Mouse (Mus musculus) layer of hippocampus, adult 18-20 months (tissue): ENCODE data around the gene Lrsam1. TPM values are rescaled to one million over a fixed set of nuclear protein-coding genes. Genes with fewer than 3 reads are reported as not detected.

ENCODE experiments used
- DNase-seq, 2 experiments: peaks; one replicate each; pipeline ENCODE4 v3.0.0; 2022; ENCODE audit warnings: low spot score in 2 of 2
- total RNA-seq, 2 experiments: library from RNA; stranded (reverse); gene quantifications; 2 replicates each; pipeline ENCODE4 v1.2.3; 2021

Lrsam1 gene
- total RNA-seq, 2 experiments from 2014 or later, result 30.3 to 38.7 TPM

GRCm38 (mm10) chr2:32927624-32928234, 33.7 kb downstream of the Lrsam1 start:
- no peak for DNase-seq

GRCm38 (mm10) chr2:32926330-32927075, 34.9 kb downstream of the Lrsam1 start:
- DNase-seq, result no peak

- no peak for DNase-seq
These were observed 37.0 kb downstream of the Lrsam1 start for GRCm38 (mm10) chr2:32924306-32924844.

- DNase-seq, result no peak
These were observed 37.7 kb downstream of the Lrsam1 start for GRCm38 (mm10) chr2:32923551-32924250.

GRCm38 (mm10) chr2:32922564-32922963, 38.9 kb downstream of the Lrsam1 start:
- DNase-seq, result no peak

- DNase-seq, result no peak
These were observed 39.5 kb downstream of the Lrsam1 start for GRCm38 (mm10) chr2:32921801-32922380.

- no peak for DNase-seq
These were observed 40.2 kb downstream of the Lrsam1 start for GRCm38 (mm10) chr2:32921235-32921634.

- DNase-seq, result no peak
These were observed 43.0 kb downstream of the Lrsam1 start for GRCm38 (mm10) chr2:32918391-32918790.

- peak; percentile 60 to 74 for DNase-seq
These were observed 43.9 kb downstream of the Lrsam1 start for GRCm38 (mm10) chr2:32917526-32917925.

GRCm38 (mm10) chr2:32914896-32915295, 46.5 kb downstream of the Lrsam1 start:
- DNase-seq, result no peak

- no peak for DNase-seq
These were observed 47.1 kb downstream of the Lrsam1 start for GRCm38 (mm10) chr2:32914362-32914761.

GRCm38 (mm10) chr2:32912210-32912804, 49.1 kb downstream of the Lrsam1 start:
- DNase-seq, result peak; percentile 76 to 89

- DNase-seq, result no peak
These were observed 49.7 kb downstream of the Lrsam1 start for GRCm38 (mm10) chr2:32911639-32912182.

GRCm38 (mm10) chr2:32908796-32909195, 52.6 kb downstream of the Lrsam1 start:
- no peak for DNase-seq

GRCm38 (mm10) chr2:32908272-32908671, 53.1 kb downstream of the Lrsam1 start:
- peak in 1 of 2 experiments; percentile 47 for DNase-seq

- DNase-seq, result no peak
These were observed 54.0 kb downstream of the Lrsam1 start for GRCm38 (mm10) chr2:32907442-32907841.

- DNase-seq, result no peak
These were observed 56.1 kb downstream of the Lrsam1 start for GRCm38 (mm10) chr2:32905297-32905696.

GRCm38 (mm10) chr2:32904637-32905036, 56.8 kb downstream of the Lrsam1 start:
- DNase-seq, result no peak

- no peak for DNase-seq
These were observed 57.9 kb downstream of the Lrsam1 start for GRCm38 (mm10) chr2:32903470-32903869.

GRCm38 (mm10) chr2:32902126-32902525, 59.3 kb downstream of the Lrsam1 start:
- no peak for DNase-seq

GRCm38 (mm10) chr2:32898983-32899382, 62.4 kb downstream of the Lrsam1 start:
- DNase-seq, result no peak
